Mouse (Mus musculus) lung, postnatal 0 days (tissue): Measurements from ENCODE around the gene Fkbp1b. TPM values are rescaled to one million over a fixed set of nuclear protein-coding genes. Genes with fewer than 3 reads are reported as not detected.
A peak's percentile ranks its signal among the peaks of the same experiment; 100 is the strongest.

Experiments
- ATAC-seq: fragments of 200-750 bp; cut with Nextera tagmentation; 2 replicates; pipeline ENCODE4 v1.8.0; 2017; ENCODE audit warnings: moderate library complexity
- DNase-seq: peaks from one replicate; pipeline ENCODE4 v3.0.0-alpha.2; 2016; ENCODE audit warnings: low spot score
- H3K27ac ChIP-seq: fragments of 300-500 bp; sonication (generic); 2 replicates; pipeline ENCODE4 v1.5.1; 2014; ENCODE audit warnings: antibody characterized with exemption, mild to moderate bottlenecking, low read length, mixed read lengths
- H3K27me3 ChIP-seq: fragments of 300-500 bp; sonication (generic); replicated peaks from 2 replicates; pipeline ENCODE4 v1.6.1; 2014; ENCODE audit warnings: low read length, mixed read lengths; ENCODE audit not compliant: insufficient read depth
- H3K36me3 ChIP-seq: fragments of 300-500 bp; sonication (generic); 2 replicates; pipeline ENCODE4 v1.6.1; 2014; ENCODE audit warnings: low read length, mixed read lengths; ENCODE audit not compliant: insufficient read depth
- H3K4me1 ChIP-seq: fragments of 300-500 bp; sonication (generic); 2 replicates; pipeline ENCODE4 v1.6.1; 2014; ENCODE audit warnings: antibody characterized with exemption, low read depth, low read length, mixed read lengths; ENCODE audit not compliant: insufficient read depth
- H3K4me2 ChIP-seq: fragments of 300-500 bp; sonication (generic); replicated peaks from 2 replicates; pipeline ENCODE4 v1.6.1; 2014; ENCODE audit warnings: low read depth, mild to moderate bottlenecking, low read length, moderate library complexity, mixed read lengths
- H3K4me3 ChIP-seq: fragments of 300-500 bp; sonication (generic); 2 replicates; pipeline ENCODE4 v1.5.1; 2014; ENCODE audit warnings: low read depth, low read length
- H3K9ac ChIP-seq: fragments of 300-500 bp; sonication (generic); replicated peaks from 2 replicates; pipeline ENCODE4 v1.6.1; 2014; ENCODE audit warnings: low read depth, mild to moderate bottlenecking
- H3K9me3 ChIP-seq: fragments of 300-500 bp; sonication (generic); 2 replicates; pipeline ENCODE4 v1.6.1; 2016; ENCODE audit warnings: low read length, mixed read lengths
- CTCF ChIP-seq: IDR thresholded peaks from 2 replicates; pipeline ENCODE4 v1.5.1; 2016; ENCODE audit warnings: antibody characterized with exemption, mild to moderate bottlenecking
- EP300 ChIP-seq: IDR thresholded peaks from 2 replicates; pipeline ENCODE4 v1.6.1; 2016; ENCODE audit warnings: antibody characterized with exemption, mild to moderate bottlenecking, control low read depth
- WGBS: fragments of 180-500 bp; shearing (Covaris S2); extraction: QIAGEN DNeasy Blood & Tissue Kit; methylation state at CpG from one replicate; pipeline ENCODE4 v1.1.7; 2014; 5-methylcytosine and 5-hydroxymethylcytosine counted together
- polyA plus RNA-seq: library from polyadenylated mRNA; unstranded; fragments of >200 nt; fragmentation: Nextera tagmentation; extraction: Ambion mirVana; gene quantifications from 2 replicates; pipeline ENCODE4 v1.2.1, GENCODE M21; 2015

The Fkbp1b gene
- polyA plus RNA-seq, 1 experiment from 2014 or later = 13.7 TPM

GRCm38 (mm10) chr12:4859241-4859914 is 18.0 kb upstream of the Fkbp1b start:
- ATAC-seq (peak; percentile 54), DNase-seq (no peak)
- no peak overlapping the region for H3K9ac ChIP-seq

GRCm38 (mm10) chr12:4856834-4857233 is 15.4 kb upstream of the Fkbp1b start:
- no peaks in the 10 kb centered on the region for H3K27me3 ChIP-seq
- no peak overlapping the region for H3K9ac ChIP-seq
- no peak overlapping the region for H3K4me3 ChIP-seq
- no peak overlapping the region for H3K4me2 ChIP-seq
- H3K4me1 ChIP-seq = no peaks in the 10 kb centered on the region
- H3K36me3 ChIP-seq = no peaks in the 10 kb centered on the region
- ATAC-seq (no peak), DNase-seq (no peak)
- H3K9me3 ChIP-seq = no peaks in the 10 kb centered on the region
- WGBS = 92% methylated on average over 2 of the region's 2 CpGs
- H3K27ac ChIP-seq = no peak overlapping the region
- no peak for TF ChIP-seq EP300
- peak; percentile 40 for TF ChIP-seq CTCF

More at GRCm38 (mm10) chr12:4859241-4859914, 18.0 kb upstream of the Fkbp1b start:
- 35% methylated on average over 11 of the region's 11 CpGs for WGBS
- no peaks in the 10 kb centered on the region; the same call in 1 of the 2 replicates for H3K4me1 ChIP-seq
- H3K9me3 ChIP-seq = no peaks in the 10 kb centered on the region
- H3K36me3 ChIP-seq = no peaks in the 10 kb centered on the region
- no peak overlapping the region for H3K27ac ChIP-seq
- no peak overlapping the region for H3K4me2 ChIP-seq
- TF ChIP-seq EP300 (no peak), CTCF (no peak)
- H3K27me3 ChIP-seq = no peaks in the 10 kb centered on the region
- no peak overlapping the region for H3K4me3 ChIP-seq

- no peak for ATAC-seq
- WGBS = 96% methylated on average over 5 of the region's 5 CpGs
- Histone ChIP-seq H3K4me3 (no peak overlapping the region), H3K27ac (no peak overlapping the region), H3K9ac (no peak overlapping the region), H3K4me2 (no peak overlapping the region), H3K36me3 (no peaks in the 10 kb centered on the region), H3K27me3 (no peaks in the 10 kb centered on the region), H3K4me1 (no peaks in the 10 kb centered on the region), H3K9me3 (no peaks in the 10 kb centered on the region)
- no peak for DNase-seq
- TF ChIP-seq CTCF (peak; percentile 51), EP300 (no peak)
Observed at GRCm38 (mm10) chr12:4856160-4856559, 14.8 kb upstream of the Fkbp1b start.

GRCm38 (mm10) chr12:4843741-4844140 is 2.4 kb upstream of the Fkbp1b start:
- H3K4me3 ChIP-seq = peak overlapping the region; percentile 65
- H3K9ac ChIP-seq = peak overlapping the region; percentile 41; the same call in 1 of the 2 replicates
- DNase-seq (peak; percentile 65), ATAC-seq (peak; percentile 73)
- H3K27ac ChIP-seq = peak overlapping the region; percentile 69
- 0% methylated on average over 12 of the region's 12 CpGs for WGBS
- H3K36me3 ChIP-seq = no peaks in the 10 kb centered on the region
- H3K4me1 ChIP-seq = peaks cover 10% of the 10 kb centered on the region; the same call in 1 of the 2 replicates
- no peaks in the 10 kb centered on the region for H3K9me3 ChIP-seq
- H3K4me2 ChIP-seq = peak overlapping the region; percentile 56
- TF ChIP-seq CTCF = no peak
- TF ChIP-seq EP300 = no peak
- H3K27me3 ChIP-seq = no peaks in the 10 kb centered on the region

- ATAC-seq = peak; percentile 96
- Histone ChIP-seq H3K9ac (peak within 1 kb of the TSS; percentile 41), H3K27me3 (no peaks in the 10 kb centered on the region), H3K4me2 (peak within 1 kb of the TSS; percentile 56), H3K4me1 (peaks cover 10% of the 10 kb centered on the region; the same call in 1 of the 2 replicates), H3K36me3 (no peaks in the 10 kb centered on the region), H3K27ac (peak within 1 kb of the TSS; percentile 69), H3K4me3 (peak within 1 kb of the TSS; percentile 65), H3K9me3 (no peaks in the 10 kb centered on the region)
- WGBS = under 1% methylated on average over 30 of the region's 30 CpGs
- TF ChIP-seq EP300 = peak; percentile 31; the same call in 1 of the 2 replicates
- no peak for TF ChIP-seq CTCF
- peak; percentile 96 for DNase-seq
Observed at GRCm38 (mm10) chr12:4842890-4843597, 1.7 kb upstream of the Fkbp1b start, which contains the start of gene Wdcp. Wdcp (plus strand) TSS chr12:4843303.

- ATAC-seq = no peak
- Histone ChIP-seq H3K4me2 (no peak overlapping the region), H3K27me3 (no peaks in the 10 kb centered on the region), H3K27ac (no peak overlapping the region), H3K36me3 (no peaks in the 10 kb centered on the region), H3K4me3 (no peak overlapping the region), H3K9ac (no peak overlapping the region), H3K9me3 (no peaks in the 10 kb centered on the region), H3K4me1 (peaks cover 10% of the 10 kb centered on the region; the same call in 1 of the 2 replicates)
- TF ChIP-seq CTCF (no peak), EP300 (no peak)
- no peak for DNase-seq
- WGBS = 89% methylated on average over 8 of the region's 8 CpGs
Observed at GRCm38 (mm10) chr12:4842456-4842855, 1.1 kb upstream of the Fkbp1b start.
